Mouse (Mus musculus) thymus, adult 2 months (tissue): ENCODE data around the gene Il1rn. TPM values are rescaled to one million over a fixed set of nuclear protein-coding genes. Genes with fewer than 3 reads are reported as not detected.

ENCODE experiments used
- DNase-seq: peaks from one replicate; pipeline ENCODE4 v3.0.0; 2021
- H3K27ac ChIP-seq: fragments of 200-500 bp; 2 replicates; pipeline ENCODE4 v1.5.1; 2012; ENCODE audit warnings: low read length, control low read depth; ENCODE audit not compliant: control insufficient read depth, insufficient read depth
- H3K27me3 ChIP-seq: fragments of 200-500 bp; 2 replicates; pipeline ENCODE4 v1.6.1; 2012; ENCODE audit warnings: mild to moderate bottlenecking, low read length, moderate library complexity, mixed read lengths; ENCODE audit not compliant: control insufficient read depth, insufficient read depth
- H3K36me3 ChIP-seq: fragments of 200-500 bp; 2 replicates; pipeline ENCODE4 v1.6.1; 2012; ENCODE audit warnings: mild to moderate bottlenecking, low read length, moderate library complexity; ENCODE audit not compliant: control insufficient read depth, insufficient read depth
- H3K4me1 ChIP-seq: fragments of 200-500 bp; replicated peaks from 2 replicates; pipeline ENCODE4 v1.6.1; 2012; ENCODE audit warnings: low read length; ENCODE audit not compliant: control insufficient read depth, insufficient read depth
- H3K4me3 ChIP-seq: fragments of 200-500 bp; 2 replicates; pipeline ENCODE4 v1.5.1; 2012; ENCODE audit warnings: mild to moderate bottlenecking, low read length, control low read depth, moderate library complexity; ENCODE audit not compliant: control insufficient read depth, insufficient read depth
- CTCF ChIP-seq: fragments of 200-500 bp; IDR thresholded peaks from 2 replicates; pipeline ENCODE4 v1.5.1; 2012; ENCODE audit warnings: mild to moderate bottlenecking, control low read depth, low read length, moderate library complexity, borderline replicate concordance; ENCODE audit not compliant: control insufficient read depth, poor library complexity, insufficient read depth; ENCODE audit errors: extremely low read depth
- POLR2A ChIP-seq: fragments of 200-500 bp; IDR thresholded peaks from 2 replicates; pipeline ENCODE4 v1.6.1; 2012; ENCODE audit warnings: mild to moderate bottlenecking, low read length, control low read depth, moderate library complexity; ENCODE audit not compliant: control insufficient read depth, poor library complexity, insufficient read depth; ENCODE audit errors: extremely low read depth
- WGBS: fragments of 180-500 bp; shearing (Covaris S2); methylation state at CpG from one replicate; pipeline ENCODE4 v1.1.7; 2018; 5-methylcytosine and 5-hydroxymethylcytosine counted together
- polyA plus RNA-seq: library from polyadenylated mRNA; depleted of rRNA; stranded (reverse); fragments of >200 nt; gene quantifications from 2 replicates; pipeline ENCODE4 v1.2.3, GENCODE M21; 2012

Gene Il1rn
- polyA plus RNA-seq, 1 experiment: 9.6 TPM

DNA sequence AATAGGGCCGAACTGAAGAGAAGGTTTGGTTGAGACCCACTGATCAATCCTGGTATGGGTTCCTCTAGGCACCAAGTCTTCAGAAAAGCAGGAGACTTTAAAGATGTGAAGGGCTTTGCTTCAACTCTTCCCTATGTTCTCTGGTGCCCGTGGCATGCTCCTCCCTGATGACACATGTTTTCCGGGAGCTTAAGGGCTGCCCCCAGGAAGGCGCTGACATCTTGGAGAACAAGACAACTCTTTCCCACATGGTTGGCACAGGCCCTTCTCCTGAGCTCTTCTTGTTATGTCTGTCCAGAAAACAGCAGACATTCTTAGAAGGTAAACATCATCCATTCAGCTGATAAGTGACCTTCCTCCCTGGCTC, 31.2 kb downstream of the Il1rn start:
- Histone ChIP-seq H3K27ac (no peak overlapping the region), H3K4me3 (peak overlapping the region; percentile 48), H3K36me3 (no peaks in the 10 kb centered on the region), H3K27me3 (no peaks in the 10 kb centered on the region), H3K4me1 (peaks cover 10% of the 10 kb centered on the region)
- 72% methylated on average over 4 of the region's 4 CpGs for WGBS
- TF ChIP-seq POLR2A: no peak
- no peak for TF ChIP-seq CTCF
- no peak for DNase-seq

DNA sequence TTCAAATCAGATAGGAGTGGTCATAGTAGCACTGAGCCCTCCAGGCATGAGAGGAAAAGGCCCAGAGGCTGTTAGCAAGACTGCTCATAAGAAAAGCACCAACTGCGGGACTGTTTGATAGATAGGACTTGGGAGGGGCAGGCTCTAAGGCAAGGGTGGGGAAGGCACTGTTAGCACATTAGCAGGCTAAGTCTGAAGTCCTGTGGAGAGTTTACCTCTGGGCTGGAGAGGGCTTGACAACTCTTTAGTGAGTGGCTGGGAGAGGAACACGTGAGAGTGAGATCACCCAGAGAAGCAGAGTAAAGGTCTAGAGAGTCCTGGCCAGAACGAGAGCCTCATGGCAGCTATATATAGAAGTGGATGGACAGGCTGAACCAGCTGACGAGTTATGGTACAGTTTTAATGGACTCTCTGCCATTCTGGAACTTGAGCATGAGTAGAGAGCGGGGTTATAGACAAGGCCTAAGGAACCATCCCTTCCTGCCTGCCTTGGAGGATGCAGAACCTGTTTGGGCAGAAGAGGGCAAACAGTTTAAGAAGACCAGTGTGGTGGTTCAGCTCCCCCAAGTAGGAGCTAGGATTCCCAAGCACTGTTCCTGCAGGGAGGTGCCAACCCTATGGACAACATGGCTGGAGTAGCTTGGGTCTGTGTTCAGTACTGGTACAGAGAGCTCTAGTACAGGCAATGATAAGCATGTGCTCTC, 42.2 kb downstream of the Il1rn start:
- Histone ChIP-seq H3K27me3 (no peaks in the 10 kb centered on the region), H3K4me1 (peaks cover 21% of the 10 kb centered on the region), H3K36me3 (no peaks in the 10 kb centered on the region), H3K4me3 (no peak overlapping the region), H3K27ac (no peak overlapping the region)
- no peak for TF ChIP-seq POLR2A
- TF ChIP-seq CTCF: no peak
- 94% methylated on average over 5 of the region's 5 CpGs for WGBS
- no peak for DNase-seq

DNA sequence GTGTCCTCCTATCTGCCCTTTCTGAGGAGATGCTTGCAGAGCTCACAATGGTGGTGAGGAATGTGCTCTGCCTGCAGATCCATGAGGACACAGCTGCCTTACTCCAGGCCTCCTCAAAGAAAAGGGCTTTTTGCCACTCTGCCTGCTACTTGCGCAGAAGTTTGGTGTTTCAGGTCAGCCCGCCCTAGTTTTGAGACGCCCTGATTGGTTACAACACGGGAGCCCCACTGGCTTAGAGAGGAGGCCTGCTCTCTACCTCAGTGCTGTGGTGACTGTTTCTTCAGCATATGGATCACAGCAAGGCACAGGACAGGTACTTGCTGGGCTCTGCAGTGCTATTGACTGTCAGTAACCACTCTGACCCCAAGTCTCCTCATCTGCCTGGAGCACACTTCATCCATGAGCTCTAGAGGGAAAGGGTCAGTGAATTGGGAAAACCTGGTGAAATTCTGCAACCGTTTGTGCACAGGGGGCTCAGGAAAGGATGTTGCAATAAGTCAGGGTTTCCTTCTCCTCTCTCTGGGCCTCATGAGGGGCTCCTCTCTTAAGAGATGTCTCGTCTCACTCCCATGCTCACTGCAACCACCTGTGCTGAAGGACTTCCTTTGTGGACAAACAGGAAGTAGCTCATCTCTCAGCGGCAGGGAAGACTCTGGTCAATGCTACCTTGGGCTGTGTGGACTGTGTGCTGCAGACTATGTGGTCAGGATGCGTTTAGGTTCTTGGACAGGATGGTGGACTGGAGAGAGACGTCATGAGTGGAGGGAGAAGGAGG, 46.0 kb downstream of the Il1rn start:
- no peaks in the 10 kb centered on the region for H3K27me3 ChIP-seq
- H3K4me3 ChIP-seq: no peak overlapping the region
- H3K36me3 ChIP-seq: no peaks in the 10 kb centered on the region
- peaks cover 45% of the 10 kb centered on the region for H3K4me1 ChIP-seq
- peak; percentile 22 for DNase-seq
- 42% methylated on average over 9 of the region's 9 CpGs for WGBS
- TF ChIP-seq CTCF (no peak), POLR2A (no peak)
- peak overlapping the region; percentile 97 for H3K27ac ChIP-seq

DNA sequence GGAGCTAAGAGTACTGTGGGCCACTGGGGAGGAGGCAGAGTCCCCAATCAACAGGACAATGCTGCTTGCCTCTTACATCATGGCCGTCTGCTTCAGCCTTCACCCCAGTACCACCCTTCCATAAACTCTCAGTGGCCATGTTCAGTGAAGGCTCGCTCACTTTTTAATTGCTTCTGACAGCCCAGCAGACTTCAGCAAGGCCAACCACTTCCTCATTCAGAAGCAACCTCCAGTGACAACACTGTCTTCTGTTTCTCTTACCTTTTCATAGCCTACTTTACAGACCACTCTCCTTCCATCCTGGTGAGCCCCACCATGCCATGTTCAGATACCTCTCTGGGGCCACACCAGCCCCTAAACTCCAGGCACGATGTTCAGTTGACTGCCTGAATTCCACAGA, 47.0 kb downstream of the Il1rn start:
- no peaks in the 10 kb centered on the region for H3K27me3 ChIP-seq
- 45% methylated on average over 3 of the region's 3 CpGs for WGBS
- no peaks in the 10 kb centered on the region for H3K36me3 ChIP-seq
- no peak overlapping the region for H3K4me3 ChIP-seq
- DNase-seq: no peak
- H3K27ac ChIP-seq: peak overlapping the region; percentile 97
- H3K4me1 ChIP-seq: peaks cover 53% of the 10 kb centered on the region
- no peak for TF ChIP-seq CTCF
- no peak for TF ChIP-seq POLR2A

DNA sequence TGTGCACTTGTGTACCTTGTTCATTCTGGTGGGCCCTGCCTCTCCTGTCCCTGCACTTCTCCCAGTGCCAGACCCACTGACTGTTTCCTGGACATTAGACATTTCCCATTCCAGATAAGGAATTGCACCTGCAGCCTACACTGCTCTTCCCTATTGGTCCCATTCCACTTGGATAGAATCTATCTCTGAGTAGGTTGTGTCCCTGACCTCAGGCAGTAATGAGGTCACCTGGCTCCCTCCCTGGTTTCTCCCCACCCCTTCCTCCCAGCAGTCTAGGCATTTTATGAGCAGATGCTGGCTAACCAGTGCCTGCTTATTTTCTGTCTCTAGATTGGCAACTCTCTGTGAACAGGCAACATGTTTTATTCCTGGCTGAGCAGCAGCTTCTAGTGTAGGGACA, 47.7 kb downstream of the Il1rn start:
- no peak overlapping the region for H3K4me3 ChIP-seq
- TF ChIP-seq CTCF (no peak), POLR2A (no peak)
- DNase-seq: no peak
- H3K4me1 ChIP-seq: peaks cover 53% of the 10 kb centered on the region
- H3K27ac ChIP-seq: peak overlapping the region; percentile 97
- no peaks in the 10 kb centered on the region for H3K27me3 ChIP-seq
- no peaks in the 10 kb centered on the region for H3K36me3 ChIP-seq

DNA sequence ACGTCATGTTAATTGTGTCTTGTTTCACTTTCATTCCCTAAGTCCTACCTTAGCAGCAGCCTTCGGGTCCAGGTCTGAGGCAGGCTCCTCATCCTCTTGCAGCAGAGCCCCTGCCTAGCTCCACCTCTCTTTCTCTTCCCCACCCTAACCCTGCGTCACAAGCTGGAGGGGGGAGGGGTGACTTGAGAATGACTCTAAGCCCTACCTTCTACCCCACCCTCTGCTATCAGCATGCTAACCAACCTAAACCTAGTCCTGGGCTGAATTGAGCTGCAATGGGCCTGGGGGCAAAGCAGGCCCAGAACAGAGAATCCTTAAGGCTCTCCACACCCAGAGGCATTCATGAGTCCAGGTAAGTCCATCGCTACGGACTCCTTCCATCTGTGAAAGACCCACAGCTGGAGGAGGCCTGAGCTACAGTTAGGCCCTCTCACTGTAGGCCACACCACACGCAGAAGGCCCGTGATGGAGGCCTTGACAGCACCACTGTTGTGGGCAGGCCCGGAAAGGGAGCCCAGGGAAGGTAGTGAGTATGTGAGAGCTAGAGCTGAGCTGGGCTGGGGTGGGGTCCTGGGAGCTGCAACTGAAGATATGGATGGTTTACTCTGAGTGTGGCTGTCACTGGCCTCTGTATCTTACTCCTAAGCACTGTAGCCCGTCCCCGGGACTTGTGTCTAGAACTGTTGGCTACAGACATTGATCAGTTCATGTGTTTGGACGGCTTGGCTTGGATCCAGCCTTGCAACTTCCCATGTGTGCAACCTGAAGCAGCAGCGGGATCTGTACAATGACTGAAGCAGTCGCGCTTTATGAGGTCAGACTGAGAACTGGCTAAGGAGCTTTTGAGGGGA, 48.7 kb downstream of the Il1rn start:
- peak; percentile 88 for DNase-seq
- H3K4me1 ChIP-seq: peaks cover 58% of the 10 kb centered on the region
- 17% methylated on average over 14 of the region's 14 CpGs for WGBS
- TF ChIP-seq CTCF: no peak
- peak; percentile 41 for TF ChIP-seq POLR2A
- peak overlapping the region; percentile 97 for H3K27ac ChIP-seq
- H3K4me3 ChIP-seq: peak overlapping the region; percentile 94
- no peaks in the 10 kb centered on the region for H3K27me3 ChIP-seq
- H3K36me3 ChIP-seq: no peaks in the 10 kb centered on the region
